Mouse (Mus musculus) cortical plate, adult 2 months (tissue): ENCODE results near the gene Adat3.

ENCODE experiments used
- CTCF ChIP-seq: fragments of 200-500 bp; IDR thresholded peaks from 2 replicates; pipeline ENCODE4 v1.5.1; 2011; ENCODE audit warnings: mild to moderate bottlenecking, control low read depth, low read length; ENCODE audit not compliant: insufficient read depth; ENCODE audit errors: extremely low read depth
- POLR2A ChIP-seq: fragments of 200-500 bp; IDR thresholded peaks from 2 replicates; pipeline ENCODE4 v1.6.1; 2011; ENCODE audit warnings: mild to moderate bottlenecking, low read length, control low read depth; ENCODE audit not compliant: insufficient read depth; ENCODE audit errors: extremely low read depth

DNA sequence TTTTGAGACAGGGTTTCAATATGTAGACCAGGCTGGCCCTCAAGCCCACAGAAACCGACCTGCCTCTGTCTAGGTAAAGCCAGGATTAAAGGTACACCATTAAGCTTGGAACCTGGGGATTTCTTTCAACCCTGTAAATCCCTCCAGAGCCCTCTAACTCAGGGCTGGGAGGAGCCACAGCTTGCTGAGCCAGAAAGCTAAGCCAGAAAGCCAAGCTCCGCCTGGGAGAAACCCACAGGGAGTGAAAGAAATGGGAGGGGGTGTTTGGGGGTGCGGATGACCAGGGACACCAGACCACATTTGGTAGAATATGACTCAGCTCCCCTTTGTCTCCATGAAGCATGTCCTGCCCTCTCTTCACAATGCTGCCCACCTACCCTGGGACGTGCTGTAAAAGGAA, 6.4 kb upstream of the Adat3 start:
- TF ChIP-seq CTCF (no peak), POLR2A (no peak)
